Mouse (Mus musculus) mature B cell (primary cell): ENCODE data around the gene Pik3r5.

Source experiments
- in situ Hi-C: fragments of 300-500 bp; cut with MboI; formaldehyde crosslinking; loops from 2 replicates; pipeline ENCODE4 v1.14.3; 2019

Pik3r5 gene

DNA sequence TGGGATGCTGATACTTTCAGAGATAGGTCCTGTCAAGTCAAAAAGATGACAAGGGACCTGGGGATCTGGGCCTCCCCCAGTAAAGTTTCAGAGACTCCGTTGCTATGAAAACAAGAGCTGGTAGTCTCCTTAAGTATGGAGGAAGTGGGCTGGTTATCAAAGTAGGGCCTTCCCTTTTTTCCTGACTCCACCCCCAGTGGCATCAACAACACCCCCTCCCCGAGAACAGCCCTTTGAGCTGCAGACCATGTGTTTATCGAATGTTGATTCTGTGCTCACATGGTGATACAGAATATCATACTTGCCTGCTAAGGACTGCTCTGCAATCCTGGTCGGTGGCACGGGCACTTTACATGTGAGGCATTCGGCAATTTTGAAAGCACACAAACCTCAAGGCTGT lies 51.3 kb downstream of the Pik3r5 start:
- in situ Hi-C loops: no loop called here

- in situ Hi-C loops: no loop called here
Observed at GRCm38 (mm10) chr11:68484431-68484830, 52.5 kb downstream of the Pik3r5 start.

DNA sequence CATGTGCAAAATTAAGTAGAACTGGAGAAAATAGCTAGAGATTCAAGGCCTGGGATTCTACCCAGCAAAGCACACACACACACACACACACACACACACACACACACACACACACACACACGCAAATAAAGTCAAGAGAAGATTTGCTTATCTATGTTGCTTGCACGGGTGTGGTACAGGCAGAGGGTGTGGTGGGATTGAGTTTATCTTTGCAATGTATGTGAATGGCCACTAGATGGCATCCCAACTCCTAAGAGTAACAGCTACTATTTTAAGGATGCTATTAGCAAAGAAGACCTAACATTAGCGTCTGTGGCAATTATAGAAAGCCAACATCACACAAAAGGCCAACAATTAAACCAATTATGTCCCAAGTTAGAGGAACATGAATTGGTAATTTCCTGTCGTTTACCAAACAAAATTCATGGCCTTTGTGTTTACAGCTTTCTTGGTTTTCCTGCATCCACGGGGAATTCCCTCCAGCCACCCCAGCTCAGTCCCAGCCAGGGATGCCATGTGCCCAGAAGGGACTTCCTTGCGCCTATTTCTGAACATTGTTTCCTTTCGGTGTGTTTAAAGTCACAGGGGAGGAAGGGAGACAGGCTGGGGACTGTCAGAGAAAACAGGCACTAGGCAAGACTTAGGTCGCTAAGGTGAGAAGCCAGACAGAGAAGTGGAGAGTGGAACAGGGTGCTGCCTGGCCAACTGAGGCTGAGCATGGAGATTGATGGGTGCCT lies 53.5 kb downstream of the Pik3r5 start:
- in situ Hi-C loops: no loop called here

DNA sequence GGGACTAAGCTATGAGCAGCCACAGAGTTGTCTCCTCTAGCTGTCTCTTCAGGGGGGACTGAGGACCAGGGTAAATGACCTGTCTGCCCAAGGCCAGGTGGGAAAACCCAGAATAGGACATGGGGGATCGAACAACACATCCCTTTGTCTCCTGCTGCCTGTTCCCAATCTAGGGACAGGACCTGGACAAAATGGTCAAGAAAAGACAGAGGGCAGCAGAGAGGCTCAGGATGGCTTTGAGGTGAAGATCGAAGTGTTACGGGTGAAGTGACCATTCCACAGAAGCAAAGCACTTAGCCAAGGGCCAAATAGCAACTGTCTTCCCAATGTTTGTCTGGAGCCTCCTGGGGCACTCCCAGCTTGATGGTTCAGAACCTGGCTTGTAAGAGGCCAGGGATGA lies 54.2 kb downstream of the Pik3r5 start:
- in situ Hi-C loops: no loop called here

DNA sequence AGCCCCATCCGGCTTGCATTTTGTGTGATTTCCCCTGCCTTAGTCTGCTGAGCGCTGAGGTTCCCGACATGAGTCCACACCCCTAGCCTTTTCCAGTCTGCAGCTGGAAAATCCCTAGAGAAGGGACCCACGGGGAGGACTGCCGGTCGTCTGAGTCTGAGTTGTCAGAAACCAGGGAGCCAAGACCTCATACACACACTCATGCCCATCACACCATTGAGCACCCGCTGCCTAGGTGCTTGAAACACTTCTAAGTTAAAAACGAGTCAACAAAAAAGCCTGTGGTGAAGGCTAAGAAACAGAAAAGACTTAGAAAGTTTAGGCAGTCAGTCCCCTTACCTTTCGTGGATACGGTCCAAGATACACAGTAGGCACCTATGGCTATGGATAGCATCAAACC lies 55.8 kb downstream of the Pik3r5 start:
- in situ Hi-C loops: no loop called here

- in situ Hi-C loops: no loop called here
Observed at GRCm38 (mm10) chr11:68488256-68488824, 56.4 kb downstream of the Pik3r5 start.

DNA sequence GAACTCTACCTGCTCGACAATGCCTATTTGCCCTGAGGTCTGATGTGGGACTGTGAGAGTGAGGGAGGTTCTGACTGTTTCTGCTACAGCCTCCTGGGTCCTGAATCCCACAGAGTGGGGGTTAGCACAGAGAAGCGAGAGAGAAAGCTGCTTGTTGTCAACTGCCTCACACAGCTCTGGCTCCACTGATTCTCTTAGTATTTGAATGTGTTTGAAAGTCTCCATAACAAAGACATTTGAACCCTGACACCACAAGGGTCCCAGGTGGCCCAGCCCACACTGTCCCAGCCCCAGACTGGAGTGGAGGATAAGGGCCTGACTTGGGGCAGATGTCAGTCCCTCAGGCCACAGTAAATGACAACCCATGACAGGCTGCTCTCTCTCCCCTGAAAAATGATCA lies 57.3 kb downstream of the Pik3r5 start:
- in situ Hi-C loops: no loop called here

GRCm38 (mm10) chr11:68492592-68492991 lies 60.7 kb downstream of the Pik3r5 start:
- in situ Hi-C loops: loop anchor here (10.0 kb wide), 1 partner anchor 62 kb away; the partner anchor contains the start of gene Mfsd6l

DNA sequence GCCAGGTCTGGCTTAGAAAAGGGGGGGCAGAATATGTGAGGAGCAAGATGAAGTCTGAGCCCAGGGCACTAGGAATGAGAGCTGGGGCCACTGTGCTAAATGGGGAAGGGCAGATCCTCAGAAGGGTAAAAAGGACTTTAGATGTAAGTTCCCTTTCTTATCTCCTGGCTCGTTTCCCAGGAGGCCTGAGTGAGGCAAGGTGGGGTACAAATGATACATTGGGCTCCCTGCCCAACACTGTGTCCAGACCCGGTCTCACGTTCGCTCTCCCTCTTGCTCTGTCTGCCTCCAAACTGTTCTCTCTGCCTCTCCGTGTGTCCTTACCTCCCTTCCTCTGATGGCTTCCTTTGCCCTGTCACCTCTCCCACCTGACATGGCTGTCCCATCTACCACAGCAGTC lies 61.8 kb downstream of the Pik3r5 start:
- in situ Hi-C loops: loop anchor here (10.0 kb wide), 1 partner anchor 61 kb away; the partner anchor contains the start of gene Mfsd6l

DNA sequence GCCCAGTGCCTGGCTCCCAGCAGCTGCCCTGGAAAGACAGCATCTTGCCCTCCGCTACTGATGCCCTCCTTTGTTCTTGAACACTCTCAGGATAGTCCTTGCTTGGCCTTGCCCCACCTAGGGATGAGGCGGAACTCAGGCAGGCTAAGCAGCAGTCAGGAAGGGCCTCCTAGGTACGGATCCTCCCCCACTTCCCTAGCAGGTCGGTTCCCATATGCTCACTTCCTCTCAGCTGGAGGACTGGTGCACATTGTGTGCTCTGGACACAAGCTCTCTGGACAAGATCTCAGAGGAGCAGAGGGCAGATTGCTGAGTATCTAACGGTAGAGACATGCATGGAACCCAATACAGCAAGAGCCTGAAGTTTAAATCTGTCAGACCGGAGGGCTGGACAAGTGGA lies 65.2 kb downstream of the Pik3r5 start:
- in situ Hi-C loops: loop anchor here (10.0 kb wide), 1 partner anchor 58 kb away; the partner anchor contains the start of gene Mfsd6l

DNA sequence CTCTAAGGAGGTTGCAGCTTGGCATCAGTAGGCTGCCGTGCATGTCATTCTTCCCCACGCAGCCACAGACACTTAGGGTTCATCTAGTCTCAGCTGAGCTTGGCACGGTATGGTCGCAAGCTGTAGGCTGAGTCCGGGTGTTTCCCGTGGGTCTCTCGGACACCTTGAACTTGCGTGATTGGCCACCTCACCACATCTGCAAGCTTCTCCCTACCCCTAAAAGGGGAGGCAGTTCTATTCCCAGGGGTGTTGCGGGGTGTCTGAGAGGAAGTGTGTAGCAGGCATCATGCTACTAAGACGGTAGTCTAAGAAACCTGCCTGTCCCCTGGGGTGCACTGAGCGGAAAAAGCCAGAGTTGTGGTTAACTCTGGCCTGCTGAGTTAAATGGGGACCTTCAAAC lies 66.6 kb downstream of the Pik3r5 start:
- in situ Hi-C loops: loop anchor here (10.0 kb wide), 1 partner anchor 56 kb away; the partner anchor contains the start of gene Mfsd6l

DNA sequence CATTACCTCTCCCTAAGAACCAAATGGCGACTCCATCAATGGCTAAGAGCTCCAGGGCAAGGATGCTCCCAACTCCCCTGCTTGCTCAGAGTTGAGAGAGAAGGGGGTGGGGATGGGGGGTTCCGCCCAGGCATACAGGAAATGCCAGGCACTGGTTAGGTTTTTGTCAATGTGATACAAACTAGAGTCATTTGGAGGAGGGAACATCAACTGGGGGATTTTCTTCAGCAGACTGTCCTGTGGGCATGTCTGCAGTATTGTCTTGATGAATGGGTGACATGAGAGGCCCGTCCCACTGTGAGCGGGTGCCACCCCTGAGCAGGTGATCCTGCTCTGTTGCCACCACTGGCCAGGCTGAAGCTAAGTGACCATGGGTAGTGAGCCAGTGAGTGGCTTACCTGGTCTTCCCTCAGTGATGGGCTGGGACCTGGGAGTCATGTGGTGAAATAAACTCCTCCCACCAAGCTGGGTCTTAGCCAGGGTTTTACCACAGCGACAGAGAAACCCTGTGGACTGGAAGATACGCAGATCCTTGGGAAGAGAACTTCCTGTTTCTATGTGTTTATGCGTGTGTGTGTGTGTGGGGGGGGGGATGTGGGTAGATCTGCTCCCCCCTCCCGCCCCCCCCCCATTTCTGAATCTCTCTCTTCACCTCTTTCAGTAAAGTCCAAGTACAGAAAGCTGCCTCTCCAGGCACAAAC lies 67.2 kb downstream of the Pik3r5 start:
- in situ Hi-C loops: loop anchor here (10.0 kb wide), 1 partner anchor 56 kb away; the partner anchor contains the start of gene Mfsd6l

DNA sequence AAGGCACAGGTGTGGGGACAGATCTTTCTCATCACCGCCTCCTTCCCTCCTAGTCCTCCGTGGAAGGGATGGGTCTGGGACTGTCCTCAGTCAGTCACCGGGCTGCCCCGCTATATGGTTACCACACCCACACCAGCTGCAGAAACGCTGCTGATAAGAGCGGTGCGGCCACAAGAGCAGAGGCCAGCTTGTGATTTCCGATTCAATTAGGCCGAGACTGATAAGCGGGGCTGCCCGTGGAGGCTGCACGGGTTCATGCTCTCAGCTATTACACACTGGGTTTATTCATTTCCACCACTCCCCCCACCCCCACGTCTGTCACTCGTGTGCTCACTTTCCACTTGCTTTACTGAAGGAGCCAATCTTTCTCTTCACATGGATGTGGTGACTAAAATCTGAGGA lies 69.0 kb downstream of the Pik3r5 start:
- in situ Hi-C loops: no loop called here

- in situ Hi-C loops: no loop called here
Observed at GRCm38 (mm10) chr11:68502408-68502807, 70.5 kb downstream of the Pik3r5 start.

DNA sequence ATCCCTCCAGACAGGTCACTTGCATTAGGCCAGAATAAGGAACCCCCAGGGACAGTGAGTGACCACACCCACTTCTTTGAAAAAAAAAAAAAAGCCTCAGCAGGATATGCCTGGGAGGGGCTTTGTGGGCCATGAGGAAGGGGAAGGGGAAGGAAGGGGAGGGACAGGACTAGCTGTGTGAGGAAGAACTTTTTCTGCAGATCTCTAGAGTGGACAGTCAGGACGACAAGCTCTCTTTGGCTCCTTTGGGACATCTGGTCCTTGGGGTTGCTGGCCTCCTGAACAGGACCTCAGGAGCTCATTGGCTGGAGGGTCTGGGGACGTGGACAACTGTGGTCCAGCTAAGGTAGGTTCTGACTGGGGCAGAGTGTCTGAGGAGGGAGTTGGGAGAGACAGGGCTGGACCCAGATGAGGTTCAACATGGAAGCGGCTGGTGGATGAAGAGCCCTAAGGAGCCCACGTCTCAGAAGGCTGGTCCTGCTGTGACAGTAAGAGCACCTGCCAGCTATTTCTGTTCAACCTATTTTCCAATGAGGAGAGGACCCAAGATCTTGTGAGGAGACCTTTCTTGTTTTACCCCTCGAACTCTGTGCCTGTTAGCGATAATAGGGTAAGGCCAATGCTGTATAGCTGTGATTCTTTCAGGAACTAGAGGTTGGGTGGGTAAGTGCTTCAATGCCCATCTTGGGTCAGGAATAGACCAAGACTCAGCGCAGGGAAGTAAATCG lies 71.1 kb downstream of the Pik3r5 start, which contains the start of gene Pik3r6:
Gene Pik3r6, plus strand, starts transcription at position 118 of the 728 bp plus-strand sequence.
- in situ Hi-C loops: no loop called here

DNA sequence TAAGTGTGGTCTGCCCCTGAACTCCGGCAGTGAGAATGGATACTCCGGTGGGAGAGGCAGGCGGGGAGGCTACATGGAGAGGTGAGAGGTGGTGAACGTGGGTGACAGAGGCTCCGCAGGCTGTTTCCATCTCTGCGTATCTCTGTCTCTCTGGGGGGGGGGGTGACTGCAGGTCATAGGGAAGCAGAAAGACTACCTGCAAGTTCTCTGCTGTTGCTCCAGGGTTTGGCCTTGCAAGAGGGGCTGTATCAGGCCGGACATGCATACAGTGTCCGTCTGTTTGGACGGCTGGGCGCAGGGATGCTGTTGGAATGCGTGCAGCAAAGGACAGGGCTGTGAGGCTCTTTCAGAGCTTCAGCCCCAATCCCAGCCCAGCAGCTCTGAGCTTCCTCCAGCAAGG lies 73.0 kb downstream of the Pik3r5 start:
- in situ Hi-C loops: no loop called here

GRCm38 (mm10) chr11:68507246-68507645 lies 75.3 kb downstream of the Pik3r5 start:
- in situ Hi-C loops: no loop called here

- in situ Hi-C loops: no loop called here
Observed at GRCm38 (mm10) chr11:68508619-68509018, 76.7 kb downstream of the Pik3r5 start.

DNA sequence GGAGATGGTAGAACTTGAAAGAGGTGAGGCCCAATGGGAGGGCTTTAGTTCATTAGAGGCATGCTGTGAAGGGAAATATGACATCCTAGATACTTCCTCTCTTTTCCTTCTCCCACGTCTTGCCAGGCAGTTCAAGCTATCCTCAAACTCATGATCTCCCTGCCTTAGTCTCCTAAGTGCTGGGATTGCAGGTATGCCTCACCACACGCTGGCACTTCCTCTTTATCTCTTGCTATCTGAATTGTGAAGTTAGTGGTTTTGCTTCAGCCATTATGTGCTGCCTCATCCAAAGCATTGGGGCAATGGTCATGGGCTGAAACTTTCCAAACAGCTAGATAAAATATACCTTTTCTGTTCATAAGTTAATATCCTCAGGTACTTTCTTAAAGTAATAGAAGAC lies 77.3 kb downstream of the Pik3r5 start:
- in situ Hi-C loops: no loop called here

DNA sequence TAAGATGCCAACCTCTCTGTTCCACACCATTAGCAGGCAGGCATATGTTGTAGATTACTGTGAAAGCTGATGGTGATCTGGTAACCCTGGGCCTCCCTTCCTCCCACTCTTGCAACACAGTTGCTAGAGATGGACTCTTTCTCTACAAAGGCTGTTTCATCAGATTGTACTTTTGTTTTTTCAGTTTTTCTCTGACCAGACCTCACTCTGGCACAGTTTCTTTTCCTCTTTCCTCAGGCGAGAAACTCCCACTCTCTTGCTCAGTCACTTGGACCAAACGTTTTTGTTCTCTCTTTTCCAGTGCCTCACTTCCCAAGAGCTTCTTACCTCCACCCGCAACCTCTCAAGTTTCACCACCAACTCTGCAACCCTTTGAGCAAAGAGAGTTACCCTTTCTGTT lies 82.0 kb downstream of the Pik3r5 start:
- in situ Hi-C loops: no loop called here

- in situ Hi-C loops: no loop called here
Observed at GRCm38 (mm10) chr11:68519362-68519761, 87.4 kb downstream of the Pik3r5 start.

GRCm38 (mm10) chr11:68519815-68520214 lies 87.9 kb downstream of the Pik3r5 start:
- in situ Hi-C loops: no loop called here
